Mouse (Mus musculus) forebrain, embryonic 12.5 days (tissue): ENCODE measurements around the gene Fastkd1. TPM values are rescaled to one million over a fixed set of nuclear protein-coding genes. Genes with fewer than 3 reads are reported as not detected.
"Not testable (repeated sequence)": the region's sequence is repeated elsewhere in the genome, so short reads cannot be mapped to it uniquely, and the experiment has no call there.

ENCODE experiments used
- ATAC-seq: fragments of 200-750 bp; cut with Nextera tagmentation; 2 replicates; pipeline ENCODE4 v1.8.0; 2017; ENCODE audit warnings: moderate TSS enrichment; ENCODE audit not compliant: low FRiP score
- H3K27ac ChIP-seq: fragments of 300-500 bp; sonication (generic); 2 replicates; pipeline ENCODE4 v1.5.1; 2016; ENCODE audit warnings: mild to moderate bottlenecking
- H3K27me3 ChIP-seq: fragments of 300-500 bp; sonication (generic); 2 replicates; pipeline ENCODE4 v1.6.1; 2016; ENCODE audit warnings: mild to moderate bottlenecking
- H3K36me3 ChIP-seq: fragments of 300-500 bp; sonication (generic); replicated peaks from 2 replicates; pipeline ENCODE4 v1.6.1; 2016; ENCODE audit warnings: mild to moderate bottlenecking
- H3K4me1 ChIP-seq: fragments of 300-500 bp; sonication (generic); 2 replicates; pipeline ENCODE4 v1.6.1; 2016
- H3K4me2 ChIP-seq: fragments of 300-500 bp; sonication (generic); 2 replicates; pipeline ENCODE4 v1.6.1; 2016; ENCODE audit warnings: mild to moderate bottlenecking, moderate library complexity
- H3K4me3 ChIP-seq: fragments of 300-500 bp; sonication (generic); replicated peaks from 2 replicates; pipeline ENCODE4 v1.5.1; 2016; ENCODE audit warnings: mild to moderate bottlenecking
- H3K9ac ChIP-seq: fragments of 300-500 bp; sonication (generic); 2 replicates; pipeline ENCODE4 v1.6.1; 2016; ENCODE audit warnings: mild to moderate bottlenecking
- H3K9me3 ChIP-seq: fragments of 300-500 bp; sonication (generic); 2 replicates; pipeline ENCODE4 v1.6.1; 2016
- WGBS: fragments of 180-500 bp; shearing (Covaris S2); methylation state at CpG from one replicate; pipeline ENCODE4 v1.1.7; 2016; 5-methylcytosine and 5-hydroxymethylcytosine counted together
- polyA plus RNA-seq: library from polyadenylated mRNA; unstranded; fragments of >200 nt; fragmentation: Nextera tagmentation; extraction: Ambion mirVana; gene quantifications from 2 replicates; pipeline ENCODE4 v1.2.1, GENCODE M21; 2016

Gene Fastkd1
- polyA plus RNA-seq, 1 experiment from 2014 or later = 16.7 TPM

DNA sequence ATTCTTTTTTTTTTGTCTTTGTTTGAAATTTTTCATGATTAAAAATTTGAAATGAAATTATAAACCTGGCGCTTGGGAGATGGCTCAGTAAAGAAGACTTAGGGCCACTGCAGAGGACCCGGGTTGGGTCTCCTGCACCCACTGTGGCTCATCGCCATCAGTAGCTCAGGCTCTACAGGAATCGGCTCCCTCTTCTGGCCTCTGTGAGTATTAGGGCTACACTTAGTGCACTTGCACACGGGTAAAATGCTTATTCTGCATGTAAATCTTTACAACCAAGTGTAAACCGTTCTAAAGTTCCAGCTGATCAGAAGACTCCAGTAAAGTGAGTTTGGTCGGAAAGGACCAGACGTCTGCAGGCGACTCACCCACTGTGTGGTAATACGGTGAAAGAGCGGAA, 19.8 kb downstream of the Fastkd1 start:
- Histone ChIP-seq H3K4me3 (no peak overlapping the region), H3K27ac (no peak overlapping the region), H3K9ac (no peak overlapping the region), H3K9me3 (no peaks in the 10 kb centered on the region), H3K4me2 (no peak overlapping the region), H3K27me3 (no peaks in the 10 kb centered on the region), H3K4me1 (no peaks in the 10 kb centered on the region), H3K36me3 (peaks cover 49% of the 10 kb centered on the region)
- no peak for ATAC-seq
- 95% methylated on average over 11 of the region's 11 CpGs for WGBS

DNA sequence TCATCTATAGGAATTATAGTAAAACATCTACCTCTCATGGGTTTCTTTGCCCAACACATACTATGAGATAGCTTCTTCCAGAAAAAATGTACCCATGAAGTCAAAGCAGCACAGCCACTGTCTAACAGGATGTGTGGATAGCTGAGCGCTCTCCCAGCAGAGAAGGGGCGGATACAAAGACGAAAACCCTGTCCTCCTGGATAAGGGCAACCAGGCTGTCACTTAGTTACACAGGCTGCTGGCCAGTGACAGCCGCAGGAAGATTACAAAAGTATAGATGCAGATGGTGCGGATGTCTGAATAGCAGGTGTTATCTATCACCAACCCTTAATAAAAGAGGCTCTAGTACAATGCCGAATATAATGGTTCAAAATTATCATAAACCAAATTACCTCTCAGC, 22.5 kb downstream of the Fastkd1 start:
- Histone ChIP-seq H3K9ac (no peak overlapping the region), H3K4me1 (no peaks in the 10 kb centered on the region), H3K27me3 (no peaks in the 10 kb centered on the region), H3K27ac (no peak overlapping the region), H3K4me2 (no peak overlapping the region), H3K9me3 (no peaks in the 10 kb centered on the region), H3K4me3 (no peak overlapping the region), H3K36me3 (peaks cover 60% of the 10 kb centered on the region)
- 92% methylated on average over 6 of the region's 6 CpGs for WGBS
- ATAC-seq = no peak

DNA sequence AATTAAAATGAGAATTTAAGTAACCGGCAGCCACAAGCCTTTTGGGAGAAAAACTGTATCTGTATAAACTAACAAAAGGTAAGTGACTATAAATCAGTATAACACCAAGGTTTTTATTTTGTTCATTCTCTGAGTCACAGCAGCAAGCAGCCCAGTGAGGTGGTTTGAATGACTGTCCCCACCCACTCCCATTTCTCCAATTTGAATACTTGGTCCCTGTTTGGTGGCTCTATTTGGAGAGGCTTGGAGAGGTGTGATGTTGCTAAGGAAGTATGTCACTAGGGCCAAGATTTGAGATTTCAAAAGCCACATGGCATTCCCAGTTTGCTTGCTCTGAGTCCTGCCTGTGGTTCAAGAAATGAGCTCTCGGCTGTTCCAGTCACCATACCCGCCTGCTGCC, 23.1 kb downstream of the Fastkd1 start:
- Histone ChIP-seq H3K4me2 (no peak overlapping the region), H3K27me3 (no peaks in the 10 kb centered on the region), H3K9me3 (no peaks in the 10 kb centered on the region), H3K9ac (no peak overlapping the region), H3K4me1 (no peaks in the 10 kb centered on the region), H3K36me3 (peaks cover 60% of the 10 kb centered on the region), H3K4me3 (no peak overlapping the region), H3K27ac (no peak overlapping the region)
- WGBS = 94% methylated on average over 3 of the region's 3 CpGs
- no peak for ATAC-seq

DNA sequence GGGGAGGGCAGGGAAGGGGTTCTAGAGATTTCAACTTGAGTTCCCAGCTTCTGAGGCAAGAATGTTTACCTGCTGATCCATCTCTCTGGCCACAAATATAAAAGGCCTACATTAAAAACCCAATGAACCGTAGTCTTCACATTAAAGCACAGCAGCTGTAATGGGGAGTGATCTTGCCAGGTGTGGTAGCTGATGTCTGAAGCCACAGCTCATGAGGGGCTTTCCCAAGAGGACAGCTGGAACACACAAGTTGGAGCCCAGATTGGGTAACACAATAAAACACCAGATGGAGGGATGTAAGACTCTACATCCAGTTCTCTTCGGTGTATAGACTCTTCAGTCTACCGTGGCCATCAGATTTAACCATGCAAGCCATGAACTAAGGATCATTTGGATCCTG, 28.8 kb downstream of the Fastkd1 start:
- Histone ChIP-seq H3K9ac (no peak overlapping the region), H3K4me3 (no peak overlapping the region), H3K9me3 (no peaks in the 10 kb centered on the region), H3K36me3 (peaks cover 27% of the 10 kb centered on the region), H3K4me2 (no peak overlapping the region), H3K27ac (no peak overlapping the region), H3K27me3 (no peaks in the 10 kb centered on the region), H3K4me1 (peaks cover 14% of the 10 kb centered on the region)
- no peak for ATAC-seq
- 94% methylated on average over 3 of the region's 3 CpGs for WGBS

DNA sequence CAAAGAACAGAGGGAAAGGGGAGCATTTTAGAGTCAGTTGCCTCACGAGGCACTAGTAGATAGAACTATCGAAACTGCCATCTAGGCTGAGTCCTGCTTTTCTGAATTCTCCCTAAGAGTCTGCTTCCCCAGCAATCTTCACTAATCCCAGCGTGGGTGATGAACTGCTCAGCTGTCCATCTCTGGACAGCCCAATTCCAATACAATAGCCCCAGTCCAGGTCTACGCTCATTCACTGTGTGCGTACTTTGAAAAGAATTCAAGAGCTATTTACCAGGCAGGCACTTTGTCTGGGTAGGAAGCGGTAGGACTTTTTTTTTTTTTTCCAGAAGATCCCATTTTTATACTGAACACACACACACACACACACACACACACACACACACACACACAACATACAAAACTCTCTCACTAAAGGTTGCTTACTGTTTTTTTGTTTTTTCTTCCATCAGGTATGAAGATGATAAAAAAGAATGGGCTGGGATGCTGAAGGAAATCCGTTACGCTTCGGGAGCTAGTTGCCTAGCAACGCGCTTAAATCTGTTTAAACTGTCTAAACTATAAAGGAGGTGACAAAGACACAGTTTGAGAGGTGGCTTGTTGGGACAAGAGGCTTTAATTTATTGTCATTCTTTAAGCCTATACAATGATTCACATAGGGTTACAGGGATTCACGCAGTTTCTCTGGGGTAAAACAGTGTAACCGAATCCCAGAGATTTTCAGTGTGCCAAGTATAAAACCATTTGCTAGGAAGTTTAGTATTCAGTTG, 30.1 kb downstream of the Fastkd1 start:
- 25% methylated on average over 13 of the region's 13 CpGs for WGBS
- ATAC-seq = no peak
- H3K4me2 ChIP-seq = 0 out of 2 replicates have a peak overlapping the region, but pooled peaks have one; percentile 15

DNA sequence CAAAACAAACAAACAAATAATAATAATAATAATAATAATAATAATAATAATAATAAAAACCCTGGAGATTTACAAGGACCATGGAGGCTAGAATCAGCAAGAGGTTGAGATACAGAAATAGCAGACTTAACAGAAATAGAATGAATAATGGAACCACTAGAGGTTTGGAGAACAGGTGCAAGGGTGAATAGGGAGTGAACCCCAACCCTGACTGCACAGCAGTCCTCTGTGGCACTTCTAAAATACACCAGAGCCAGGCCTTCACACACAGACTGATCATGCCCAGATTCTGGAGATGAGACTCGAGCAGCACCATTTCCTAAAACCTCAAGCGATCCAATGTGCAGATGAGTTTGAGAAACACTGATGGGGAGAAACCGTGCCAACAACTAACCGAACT, 31.4 kb downstream of the Fastkd1 start:
- H3K27ac ChIP-seq = no peak overlapping the region
- no peaks in the 10 kb centered on the region for H3K27me3 ChIP-seq
- no peak for ATAC-seq
- no peak overlapping the region for H3K4me3 ChIP-seq
- H3K4me2 ChIP-seq = no peak overlapping the region
- peaks cover 14% of the 10 kb centered on the region for H3K4me1 ChIP-seq
- no peaks in the 10 kb centered on the region for H3K9me3 ChIP-seq
- peaks cover 7% of the 10 kb centered on the region; the same call in 1 of the 2 replicates for H3K36me3 ChIP-seq
- no peak overlapping the region for H3K9ac ChIP-seq
- 93% methylated on average over 4 of the region's 4 CpGs for WGBS

More for the DNA sequence above, 30.1 kb downstream of the Fastkd1 start:
- Histone ChIP-seq H3K27ac (0 out of 2 replicates have a peak overlapping the region, but pooled peaks have one; percentile 25), H3K9me3 (no peaks in the 10 kb centered on the region), H3K4me1 (peaks cover 14% of the 10 kb centered on the region), H3K36me3 (peaks cover 20% of the 10 kb centered on the region), H3K9ac (no peak overlapping the region), H3K4me3 (no peak overlapping the region), H3K27me3 (no peaks in the 10 kb centered on the region)

DNA sequence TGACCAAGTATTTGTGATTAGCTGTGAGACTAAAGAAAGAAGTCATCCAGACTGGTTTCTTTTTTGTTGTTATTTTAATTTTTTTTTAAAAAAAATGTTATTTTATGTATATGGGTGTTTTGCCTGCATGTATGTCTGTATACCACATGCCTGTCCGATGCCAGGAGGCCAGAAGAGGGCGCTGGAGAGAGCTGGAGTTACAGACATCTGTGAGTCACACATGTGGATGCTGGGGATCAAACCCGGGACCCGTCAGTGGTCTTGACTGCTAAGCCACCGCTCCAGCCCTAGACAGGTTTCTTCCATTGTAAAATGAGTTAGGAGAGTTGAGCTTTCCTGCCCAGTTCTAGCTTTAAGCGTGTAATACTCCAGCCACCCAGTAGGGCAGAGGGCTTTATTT, 33.3 kb downstream of the Fastkd1 start:
- Histone ChIP-seq H3K27me3 (no peaks in the 10 kb centered on the region), H3K4me2 (no peak overlapping the region), H3K9ac (no peak overlapping the region), H3K4me3 (no peak overlapping the region), H3K27ac (no peak overlapping the region), H3K4me1 (peaks cover 14% of the 10 kb centered on the region), H3K9me3 (no peaks in the 10 kb centered on the region), H3K36me3 (0 out of 2 replicates have a peak, but pooled peaks cover 4% of the 10 kb centered on the region)
- ATAC-seq = no peak
- 59% methylated on average over 6 of the region's 6 CpGs for WGBS

DNA sequence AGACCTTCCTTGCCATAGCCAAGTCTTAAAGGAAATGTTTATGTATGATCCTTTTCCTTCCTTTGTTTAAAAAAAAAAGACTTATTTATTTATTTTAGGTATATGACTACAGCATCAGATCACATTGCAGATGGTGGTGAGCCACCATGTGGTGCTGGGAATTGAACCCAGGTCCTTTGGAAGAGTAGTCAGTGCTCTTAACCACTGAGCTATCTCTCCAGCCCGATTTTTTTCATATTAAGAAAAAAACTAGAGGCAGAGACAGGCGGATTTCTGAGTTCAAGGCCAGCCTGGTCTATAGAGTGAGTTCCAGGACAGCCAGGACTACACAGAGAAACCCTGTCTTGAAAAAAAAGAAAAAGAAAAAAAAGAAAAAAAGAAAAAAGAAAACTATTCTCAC, 36.1 kb downstream of the Fastkd1 start:
- not testable (repeated sequence) for H3K4me1 ChIP-seq, H3K27ac ChIP-seq, H3K9ac ChIP-seq, H3K4me2 ChIP-seq, H3K36me3 ChIP-seq, H3K9me3 ChIP-seq, H3K4me3 ChIP-seq, H3K27me3 ChIP-seq, ATAC-seq
- 88% methylated on average over 2 of the region's 2 CpGs for WGBS

DNA sequence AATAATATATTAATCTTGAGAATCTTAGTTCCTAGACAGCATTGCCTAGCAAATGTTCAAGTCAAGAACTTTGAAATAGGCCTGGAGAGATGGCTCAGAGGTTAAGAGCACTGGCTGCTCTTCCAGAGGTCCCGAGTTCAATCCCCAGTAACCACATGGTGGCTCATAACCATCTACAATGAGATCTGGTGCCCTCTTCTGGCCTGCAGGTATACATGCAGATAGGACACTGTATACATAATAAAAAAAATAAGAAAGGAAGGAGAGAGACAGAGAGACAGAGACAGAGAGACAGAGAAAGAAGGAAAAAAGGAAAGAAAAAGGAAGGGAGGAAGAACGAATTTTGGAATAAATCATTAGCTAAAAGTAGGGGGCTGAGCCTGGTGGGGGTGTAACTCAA, 36.6 kb downstream of the Fastkd1 start:
- no peak for ATAC-seq
- Histone ChIP-seq H3K4me2 (no peak overlapping the region), H3K4me1 (0 out of 2 replicates have a peak, but pooled peaks cover 3% of the 10 kb centered on the region), H3K27ac (no peak overlapping the region), H3K4me3 (no peak overlapping the region), H3K9me3 (no peaks in the 10 kb centered on the region), H3K27me3 (no peaks in the 10 kb centered on the region), H3K9ac (no peak overlapping the region), H3K36me3 (0 out of 2 replicates have a peak, but pooled peaks cover 4% of the 10 kb centered on the region)
- 59% methylated on average over 2 of the region's 2 CpGs for WGBS

DNA sequence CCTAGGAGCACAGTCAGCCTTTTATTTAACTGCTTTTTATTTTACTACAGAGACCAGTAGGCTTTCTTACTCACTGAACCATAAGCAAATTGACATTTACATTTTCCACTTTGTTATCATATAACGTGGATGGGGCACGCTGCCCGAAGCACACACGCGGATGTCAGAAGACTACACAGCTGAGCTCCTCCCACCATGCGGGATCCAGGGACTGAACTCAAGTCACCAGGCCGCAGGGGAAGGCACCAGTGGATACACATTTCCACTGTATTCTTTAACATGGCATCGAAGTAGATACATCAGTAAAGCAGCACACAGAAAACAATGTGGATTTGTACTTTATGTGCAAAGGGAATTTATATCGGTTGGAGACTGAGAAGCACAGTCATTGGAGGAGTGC, 38.0 kb downstream of the Fastkd1 start:
- Histone ChIP-seq H3K4me2 (no peak overlapping the region), H3K9me3 (no peaks in the 10 kb centered on the region), H3K4me3 (no peak overlapping the region), H3K27me3 (no peaks in the 10 kb centered on the region), H3K4me1 (0 out of 2 replicates have a peak, but pooled peaks cover 3% of the 10 kb centered on the region), H3K36me3 (0 out of 2 replicates have a peak, but pooled peaks cover 4% of the 10 kb centered on the region), H3K27ac (no peak overlapping the region), H3K9ac (no peak overlapping the region)
- 80% methylated on average over 9 of the region's 9 CpGs for WGBS
- no peak for ATAC-seq

DNA sequence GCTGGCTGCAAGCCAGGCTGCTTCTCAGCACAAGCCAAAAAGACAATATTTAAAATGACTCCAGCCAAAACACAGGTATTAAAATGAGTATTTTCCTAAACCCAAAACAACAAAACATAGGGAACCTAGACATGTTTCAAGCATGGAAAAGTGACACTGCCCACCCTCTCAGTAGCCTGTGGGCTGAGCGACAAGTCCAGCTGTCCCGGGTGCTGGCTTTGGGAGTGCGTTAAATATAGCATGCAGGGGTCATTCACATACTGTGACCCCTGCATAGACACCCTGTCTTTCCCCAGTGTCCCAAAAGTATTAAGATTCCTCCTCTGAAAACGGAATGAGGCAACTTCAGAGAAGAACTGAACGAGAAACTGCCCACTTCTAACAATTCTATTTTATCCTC, 39.6 kb downstream of the Fastkd1 start:
- H3K9me3 ChIP-seq = no peaks in the 10 kb centered on the region
- no peaks in the 10 kb centered on the region for H3K36me3 ChIP-seq
- 0 out of 2 replicates have a peak, but pooled peaks cover 3% of the 10 kb centered on the region for H3K4me1 ChIP-seq
- H3K4me3 ChIP-seq = no peak overlapping the region
- no peak overlapping the region for H3K27ac ChIP-seq
- H3K27me3 ChIP-seq = no peaks in the 10 kb centered on the region
- no peak for ATAC-seq
- H3K9ac ChIP-seq = no peak overlapping the region
- H3K4me2 ChIP-seq = no peak overlapping the region
- WGBS = 84% methylated on average over 5 of the region's 5 CpGs

DNA sequence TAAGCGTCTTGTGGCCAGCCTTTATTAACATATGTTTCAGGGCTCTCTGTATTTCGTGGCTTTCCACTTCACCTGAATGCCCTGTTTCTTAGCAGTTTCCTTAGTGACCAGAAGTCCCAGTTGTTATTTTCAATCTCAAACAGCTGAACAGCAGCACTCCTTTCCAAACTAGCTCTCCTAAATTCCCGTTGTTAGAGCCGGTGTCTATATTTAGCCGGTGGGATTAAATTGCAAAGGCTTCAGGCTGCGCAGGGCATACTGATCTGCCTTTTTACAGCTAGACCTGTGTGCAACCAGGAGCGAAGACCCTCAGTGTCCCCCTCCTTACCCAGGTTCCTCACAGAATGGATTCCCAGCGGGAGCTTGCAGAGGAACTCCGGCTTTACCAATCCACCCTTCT, 43.5 kb downstream of the Fastkd1 start, which contains the start of gene Klhl41:
Gene Klhl41, plus strand, starts transcription at position 268 of the 400 bp plus-strand sequence.
- 86% methylated on average over 9 of the region's 9 CpGs for WGBS
- Histone ChIP-seq H3K4me2 (no peak within 1 kb of the TSS), H3K36me3 (0 out of 2 replicates have a peak, but pooled peaks cover 4% of the 10 kb centered on the region), H3K27ac (no peak within 1 kb of the TSS), H3K9me3 (no peaks in the 10 kb centered on the region), H3K4me3 (no peak within 1 kb of the TSS), H3K27me3 (no peaks in the 10 kb centered on the region), H3K9ac (no peak within 1 kb of the TSS), H3K4me1 (0 out of 2 replicates have a peak, but pooled peaks cover 3% of the 10 kb centered on the region)
- ATAC-seq = no peak

DNA sequence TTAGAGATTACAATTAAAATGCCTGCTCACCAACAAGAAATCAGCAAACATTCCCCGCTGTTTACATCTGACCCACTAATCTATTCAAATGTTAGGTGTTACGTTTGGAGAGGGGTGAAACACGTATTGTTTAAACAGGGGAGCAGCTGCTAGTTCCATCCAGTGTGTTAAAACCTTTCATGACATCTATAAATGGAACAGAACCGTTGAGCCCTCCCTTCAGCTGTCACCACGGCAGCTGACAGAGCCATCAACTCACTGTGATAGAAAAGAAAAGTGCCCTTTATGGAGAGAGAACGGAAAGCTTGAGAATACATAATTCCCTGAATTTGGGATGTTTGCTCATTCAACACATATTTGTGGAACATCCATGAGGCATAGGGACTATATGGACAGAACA, 44.9 kb downstream of the Fastkd1 start:
- ATAC-seq = no peak
- 0 out of 2 replicates have a peak, but pooled peaks cover 3% of the 10 kb centered on the region for H3K4me1 ChIP-seq
- H3K36me3 ChIP-seq = peaks cover 14% of the 10 kb centered on the region
- H3K27me3 ChIP-seq = no peaks in the 10 kb centered on the region
- H3K4me3 ChIP-seq = no peak overlapping the region
- WGBS = 68% methylated on average over 6 of the region's 6 CpGs
- no peak overlapping the region for H3K4me2 ChIP-seq
- no peaks in the 10 kb centered on the region for H3K9me3 ChIP-seq
- H3K9ac ChIP-seq = no peak overlapping the region
- no peak overlapping the region for H3K27ac ChIP-seq
